Mouse (Mus musculus): ENCODE measurements around the gene Spaar.

GRCm38 (mm10) chr4:43770909-43771308 lies 41.1 kb downstream of the Spaar start, which contains the start of gene Olfr159:
- TF ChIP-seq CTCF (IDR thresholded peaks at IDR 0.05; ENCODE audit: low read depth, low read length) (no peak), EP300 (IDR thresholded peaks at IDR 0.05; ENCODE audit: insufficient read depth, low read depth, low read length) (no peak), POLR2A (IDR thresholded peaks at IDR 0.05; ENCODE audit: insufficient read depth, low read length) (no peak)

Data from ES-Bruce4 (cell line).